Mouse (Mus musculus) urinary bladder, postnatal 25 days (tissue): ENCODE data around the gene Pprc1.

Source experiments
- DNase-seq: peaks from one replicate; pipeline ENCODE4 v3.0.0; 2022; ENCODE audit warnings: low spot score

The Pprc1 gene

DNA sequence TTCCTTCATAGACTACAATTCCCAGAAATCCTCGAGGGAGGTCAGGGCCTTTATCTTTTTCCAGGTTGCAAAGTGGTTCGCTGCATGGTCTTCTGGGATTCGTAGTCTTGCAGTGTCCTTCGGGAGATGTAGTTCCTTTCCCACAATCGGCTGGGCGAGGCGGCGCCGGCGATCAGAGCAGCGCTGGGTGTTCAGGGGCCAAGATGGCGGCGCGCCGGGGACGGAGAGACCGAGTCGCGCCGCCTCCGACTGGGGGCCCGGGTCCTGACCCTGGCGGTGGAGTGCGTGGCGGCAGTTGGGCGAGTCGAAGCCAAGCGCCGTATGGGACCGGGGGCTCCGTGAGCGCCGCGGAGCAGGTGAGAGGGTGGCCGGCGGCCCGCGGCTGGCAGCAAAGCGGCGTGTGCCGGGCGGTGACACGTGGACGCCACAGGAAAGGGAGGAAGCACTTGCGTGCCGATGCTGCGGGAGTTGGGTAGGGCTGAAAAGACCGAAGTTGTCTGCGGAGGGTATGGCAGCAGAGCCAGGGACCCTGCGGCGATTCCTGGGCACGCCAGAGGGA, 11.8 kb downstream of the Pprc1 start:
- DNase-seq, result peak; percentile 84

DNA sequence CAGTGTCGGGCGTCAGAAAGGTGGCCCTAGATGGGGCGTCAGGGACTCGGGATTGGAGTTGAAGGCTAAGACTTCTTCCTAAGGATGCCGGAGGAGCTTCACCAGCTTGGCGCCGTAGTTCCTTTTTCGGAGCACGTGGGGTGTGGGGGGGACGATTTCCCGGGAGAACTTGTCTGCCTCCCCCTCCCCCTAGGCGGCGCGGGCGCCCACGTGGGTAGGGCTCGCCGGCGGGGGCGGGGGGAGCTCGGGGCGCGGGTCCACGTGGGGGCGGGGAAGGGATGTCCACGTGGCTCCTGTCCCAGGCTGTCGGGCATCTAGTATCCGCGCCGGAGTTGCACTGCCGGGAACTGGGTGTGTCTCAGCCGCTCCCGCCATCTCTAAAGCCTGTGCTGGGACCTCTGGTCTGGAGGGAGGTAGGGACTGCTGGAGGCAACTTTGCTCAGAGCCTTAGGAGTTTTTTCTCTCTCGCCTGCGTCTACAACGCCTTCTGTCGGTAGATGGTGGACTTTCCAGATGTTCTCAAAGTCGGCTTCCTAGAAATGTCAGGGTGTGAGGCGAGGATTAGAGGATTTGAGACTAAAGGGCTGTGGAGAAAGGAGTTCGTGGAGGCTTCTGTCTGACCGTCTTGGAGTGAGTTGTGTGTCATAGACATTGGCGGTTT, 12.4 kb downstream of the Pprc1 start:
- peak; percentile 88 for DNase-seq

DNA sequence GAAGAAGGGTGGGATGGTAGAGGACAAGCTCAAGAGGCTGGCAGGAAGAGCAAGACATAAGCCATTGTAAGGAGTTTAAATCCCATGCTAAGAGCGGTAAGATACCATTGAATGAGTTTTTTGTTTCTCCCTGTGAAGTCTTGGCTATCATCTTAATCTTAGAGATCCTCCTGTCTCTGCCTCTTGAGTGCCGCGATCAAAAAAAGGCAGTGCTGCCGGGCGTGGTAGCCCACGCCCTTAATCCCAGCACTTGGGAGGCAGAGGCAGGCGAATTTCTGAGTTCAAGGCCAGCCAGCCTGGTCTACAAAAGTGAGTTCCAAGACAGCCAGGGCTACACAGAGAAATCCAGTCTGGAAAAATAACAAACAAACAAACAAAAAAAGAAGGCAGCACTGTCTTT, 13.8 kb downstream of the Pprc1 start:
- no peak for DNase-seq

DNA sequence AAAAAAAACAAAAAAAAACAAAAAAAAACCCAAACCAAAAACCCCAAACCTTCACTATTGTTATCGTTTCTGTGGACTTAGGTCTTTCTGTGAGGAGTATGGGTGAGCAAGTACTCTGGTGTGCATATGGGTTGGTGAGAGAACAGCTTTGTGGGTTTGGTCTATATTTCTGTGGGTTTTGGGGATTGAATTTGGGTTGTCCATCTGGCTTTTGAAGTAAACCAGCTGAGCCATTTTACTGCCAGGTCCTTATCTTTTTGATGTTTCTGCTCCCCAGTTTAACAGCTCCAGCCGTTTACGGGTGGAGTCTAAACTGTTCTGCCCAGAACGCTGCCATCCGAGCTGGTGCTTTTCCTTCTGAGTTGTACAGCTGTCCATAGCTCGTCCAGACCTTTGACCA, 16.2 kb downstream of the Pprc1 start:
- DNase-seq, result no peak

DNA sequence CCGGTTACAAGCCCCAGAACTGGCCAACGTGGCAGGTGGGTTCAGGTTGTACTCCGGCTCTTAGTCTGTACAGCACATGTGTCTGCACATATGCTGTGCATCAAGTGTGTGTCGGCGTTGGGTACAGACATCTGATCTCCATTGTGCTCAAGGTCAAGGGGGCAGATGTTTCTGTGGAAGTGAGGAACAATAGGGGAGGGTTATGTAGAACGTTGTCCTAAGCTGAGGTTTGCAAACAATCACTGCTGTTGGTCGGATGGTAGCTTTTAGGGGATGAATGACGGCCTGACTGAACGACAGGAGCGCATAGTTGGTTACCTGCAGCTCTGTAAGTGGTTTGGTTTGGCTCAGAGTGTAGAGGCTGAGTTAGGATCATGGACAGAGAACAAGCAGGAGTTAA, 23.4 kb downstream of the Pprc1 start:
- no peak for DNase-seq

DNA sequence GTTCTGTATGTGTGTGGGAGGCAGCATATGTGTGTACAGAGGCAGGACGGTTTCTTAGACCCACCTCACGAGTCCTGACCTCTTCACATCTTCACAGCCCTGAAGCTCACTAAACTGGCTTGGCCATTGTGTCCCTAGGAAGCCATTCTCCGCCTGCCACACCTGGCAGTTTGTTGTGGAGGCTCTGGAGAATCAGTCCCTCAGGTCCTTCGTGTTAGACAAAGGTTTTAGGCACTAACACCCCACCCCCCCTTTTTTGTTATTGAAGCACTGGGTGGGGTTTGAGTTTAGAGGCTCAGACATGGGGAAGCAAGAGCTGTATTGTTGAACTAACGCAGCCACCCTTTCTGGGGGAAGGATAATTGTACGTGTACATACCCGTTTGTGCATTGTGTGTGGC, 28.6 kb downstream of the Pprc1 start:
- DNase-seq, result no peak

DNA sequence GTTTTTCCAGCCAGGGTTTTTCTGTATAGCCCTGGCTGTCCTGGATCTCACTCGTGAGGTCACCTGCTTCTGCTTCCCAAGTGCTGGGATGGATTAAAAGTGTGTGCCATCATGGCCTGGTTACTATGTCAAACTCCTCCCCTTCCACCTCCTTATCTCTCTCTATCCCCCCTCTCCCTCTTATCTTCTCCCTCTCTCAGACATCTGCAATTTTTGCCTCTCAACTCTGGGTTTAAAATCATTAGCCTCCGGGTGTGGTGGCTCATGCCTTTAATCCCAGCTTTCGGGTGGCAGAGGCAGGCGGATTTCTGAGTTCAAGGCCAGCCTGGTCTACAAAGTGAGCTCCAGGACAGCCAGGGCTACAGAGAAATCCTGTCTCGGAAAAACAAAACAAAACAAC, 29.6 kb downstream of the Pprc1 start:
- DNase-seq, result no peak

DNA sequence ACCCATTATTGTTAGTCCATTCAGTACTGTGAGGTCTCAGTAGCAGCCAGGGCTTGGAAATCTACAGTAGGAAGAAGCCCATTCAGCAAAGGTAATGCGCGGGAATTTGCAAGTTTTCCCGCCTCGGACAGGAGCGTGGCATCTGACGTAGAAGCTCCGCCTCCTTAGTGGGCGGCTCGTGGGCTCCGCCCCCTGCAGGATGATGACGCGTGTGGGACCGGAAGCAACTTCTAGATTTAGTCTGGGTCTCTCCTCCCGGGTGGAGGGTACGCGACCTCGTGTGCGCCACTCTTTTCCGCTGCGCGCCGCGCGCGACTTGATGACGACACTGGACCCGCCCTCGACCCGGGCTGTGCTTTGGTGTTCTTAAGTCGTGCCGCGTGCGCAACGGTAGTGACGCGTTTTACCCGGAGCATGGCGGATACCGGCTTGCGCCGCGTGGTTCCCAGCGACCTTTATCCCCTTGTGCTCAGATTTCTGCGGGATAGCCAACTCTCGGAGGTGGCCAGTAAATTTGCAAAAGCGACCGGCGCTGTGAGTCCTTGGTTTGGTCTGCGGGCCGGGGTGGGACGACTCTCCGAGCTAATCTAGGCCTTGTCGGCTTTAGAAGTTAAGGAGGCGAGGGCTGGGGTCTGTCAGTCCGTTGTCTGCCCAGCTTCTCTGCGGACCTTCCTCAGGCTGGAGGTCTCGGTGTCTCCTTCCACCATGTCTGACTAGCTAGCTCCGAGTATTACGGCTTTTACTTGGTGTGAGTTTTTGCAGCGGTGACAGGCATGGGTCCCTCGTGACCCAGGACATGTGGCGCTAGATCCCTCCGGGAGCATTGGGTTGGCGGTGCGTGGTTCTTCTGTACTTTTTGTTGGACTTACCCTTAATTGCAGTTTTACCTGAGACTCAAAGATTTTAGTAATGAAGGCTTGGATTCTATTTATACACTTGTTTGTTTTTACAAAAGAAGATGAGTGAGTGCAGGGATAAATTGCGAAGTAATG, 31.2 kb downstream of the Pprc1 start, which contains the start of gene Nolc1:
Nolc1 (plus strand) TSS at position 248 of the 992 bp plus-strand sequence.
- DNase-seq, result peak; percentile 99

DNA sequence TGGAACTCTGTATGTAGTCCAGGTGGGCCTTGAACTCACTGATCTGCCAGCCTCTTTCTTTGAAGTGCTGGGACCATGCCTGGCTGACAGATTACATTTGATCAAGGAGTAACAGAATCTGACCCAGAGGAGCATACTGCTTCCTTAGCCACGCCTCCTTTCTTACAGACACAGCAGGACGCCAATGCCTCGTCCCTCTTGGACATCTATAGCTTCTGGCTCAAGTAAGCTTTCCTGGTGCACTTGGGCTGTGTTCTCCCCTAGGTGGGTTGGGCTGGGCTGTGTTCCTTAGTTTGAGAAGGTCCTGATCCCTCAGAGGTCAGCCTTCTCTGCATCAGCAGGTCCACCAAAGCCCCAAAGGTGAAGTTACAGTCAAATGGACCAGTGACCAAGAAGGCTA, 33.8 kb downstream of the Pprc1 start:
- DNase-seq, result no peak

DNA sequence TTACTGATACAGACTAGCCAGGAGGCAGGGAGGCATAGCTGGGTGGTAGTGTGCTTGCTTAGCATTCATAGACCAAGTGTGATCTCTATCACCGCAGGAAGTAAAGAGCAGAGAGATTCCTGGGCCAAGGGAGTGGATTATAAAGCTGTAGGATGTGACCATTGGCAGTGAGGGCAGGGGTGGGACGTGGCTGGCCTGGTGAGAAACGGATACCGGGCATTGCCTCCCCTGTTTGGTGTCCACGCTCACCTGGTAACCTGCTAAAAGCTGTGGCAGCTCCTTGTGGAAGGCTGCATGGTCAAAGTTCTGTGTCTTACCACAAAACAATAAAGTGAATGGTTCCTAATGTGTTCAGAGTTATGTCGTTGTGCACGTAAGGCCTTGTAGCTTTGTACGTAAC, 40.5 kb downstream of the Pprc1 start:
- no peak for DNase-seq

DNA sequence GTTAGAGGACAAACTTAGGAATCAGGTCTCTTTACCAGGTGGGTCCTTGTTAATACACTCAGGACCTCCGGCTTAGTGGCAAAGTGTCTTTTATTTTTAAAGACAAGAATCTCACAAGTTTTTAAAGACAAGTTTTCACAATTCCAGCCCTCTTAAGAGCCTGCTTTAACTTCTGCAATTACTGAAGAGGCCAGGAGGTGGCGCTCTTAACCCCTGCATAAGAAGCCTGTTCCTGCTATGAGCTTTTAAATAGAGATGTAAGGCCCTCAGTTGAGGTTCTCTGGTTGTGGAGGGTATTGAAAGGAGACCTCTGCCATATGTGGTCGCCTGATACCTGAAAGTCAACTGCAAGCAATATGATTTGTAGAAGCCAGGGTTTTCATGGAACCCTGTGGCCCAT, 41.7 kb downstream of the Pprc1 start:
- peak; percentile 29 for DNase-seq

DNA sequence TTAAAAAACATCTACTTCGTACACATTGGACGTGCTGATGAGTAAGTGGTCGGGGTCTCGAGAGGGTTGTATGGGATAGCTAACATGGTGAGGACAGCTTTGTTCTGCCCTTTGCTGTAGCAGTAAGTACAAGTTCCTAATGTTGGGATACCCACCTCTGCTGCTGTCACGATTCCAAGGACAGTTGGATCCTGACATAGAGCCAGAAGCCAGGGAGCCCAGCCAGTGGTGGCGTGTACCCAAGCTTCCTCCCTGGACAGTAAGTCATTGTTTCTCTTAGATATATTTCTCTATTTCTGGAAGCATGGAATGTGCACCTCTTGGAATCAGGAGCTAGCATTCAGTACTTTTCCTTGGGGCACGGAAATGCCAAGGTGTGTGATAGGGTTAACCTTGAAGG, 43.2 kb downstream of the Pprc1 start:
- no peak for DNase-seq

DNA sequence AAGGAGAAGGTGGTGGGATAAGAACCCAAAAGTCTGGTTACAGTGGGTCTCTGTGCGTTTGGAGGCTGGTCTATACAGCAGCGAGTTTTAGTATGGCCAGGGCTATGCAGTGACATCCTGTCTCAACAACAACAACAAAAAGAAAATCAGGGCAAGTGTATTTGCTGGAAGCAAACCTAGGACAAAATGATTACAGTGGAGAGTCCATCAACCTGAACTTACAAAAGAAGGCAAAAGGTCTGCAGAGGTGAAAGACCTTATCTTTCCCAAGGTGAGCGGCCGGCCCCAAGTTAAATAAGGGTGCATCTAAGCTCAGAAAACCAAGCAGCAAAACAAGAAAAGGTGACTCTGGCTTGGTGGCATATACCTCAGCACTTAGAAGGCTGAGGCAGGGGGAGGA, 47.0 kb downstream of the Pprc1 start:
- no peak for DNase-seq

DNA sequence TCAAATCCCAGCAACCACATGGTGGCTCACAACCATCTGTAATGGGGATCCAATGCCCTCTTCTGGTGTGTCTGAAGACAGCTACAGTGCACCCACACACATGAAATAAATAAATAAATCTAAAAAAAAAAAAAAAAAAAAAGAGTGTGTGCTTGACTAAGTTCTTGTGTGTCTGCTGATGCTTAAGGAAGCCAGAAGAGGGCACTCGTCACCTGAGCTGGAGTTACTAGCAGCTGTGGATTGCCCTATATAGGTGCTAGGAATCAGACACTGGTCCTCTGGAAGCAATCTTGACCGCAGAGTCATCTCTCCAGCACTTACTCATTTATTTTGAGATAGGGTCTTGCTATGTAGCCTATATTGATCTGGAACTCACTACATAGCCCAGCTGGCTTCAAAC, 49.5 kb downstream of the Pprc1 start:
- no peak for DNase-seq

DNA sequence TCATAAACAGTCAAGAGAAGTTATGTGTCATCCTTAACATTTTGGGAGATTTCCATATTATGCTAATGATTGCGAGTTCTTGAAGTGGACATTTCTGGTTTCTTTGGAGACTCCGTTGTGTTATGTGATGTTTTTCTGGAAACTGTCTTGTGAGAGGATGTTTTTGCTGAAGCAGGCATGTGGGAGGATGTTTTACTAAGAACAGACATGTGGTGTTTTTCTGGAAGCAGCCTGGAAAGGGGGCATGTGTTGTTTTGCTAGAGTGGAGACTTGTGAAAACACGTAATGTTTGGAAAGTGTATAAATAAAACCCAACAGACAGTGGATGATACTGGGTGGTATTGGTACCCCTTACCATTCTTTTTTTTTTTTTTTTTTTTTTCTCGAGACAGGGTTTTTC, 50.6 kb downstream of the Pprc1 start:
- DNase-seq, result no peak

DNA sequence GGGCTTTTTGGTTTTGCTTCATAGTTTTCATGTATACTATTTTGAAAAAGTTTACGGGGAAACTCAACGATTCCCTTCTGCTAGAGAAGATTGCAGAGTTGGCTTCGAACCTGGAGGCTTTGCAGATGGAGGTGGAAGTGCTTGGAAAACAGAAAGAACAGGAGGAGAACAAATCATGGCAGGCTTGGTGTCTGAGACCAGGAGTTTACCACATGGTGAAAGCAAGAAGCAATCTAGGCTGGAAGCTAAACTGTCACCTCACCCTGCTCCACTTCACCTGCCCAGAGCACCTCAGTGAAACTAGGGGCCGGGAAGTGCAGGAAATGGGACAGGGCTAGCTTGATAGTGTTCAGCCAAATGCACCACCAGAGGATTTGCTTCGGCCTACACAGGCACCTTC, 51.7 kb downstream of the Pprc1 start:
- DNase-seq, result no peak

DNA sequence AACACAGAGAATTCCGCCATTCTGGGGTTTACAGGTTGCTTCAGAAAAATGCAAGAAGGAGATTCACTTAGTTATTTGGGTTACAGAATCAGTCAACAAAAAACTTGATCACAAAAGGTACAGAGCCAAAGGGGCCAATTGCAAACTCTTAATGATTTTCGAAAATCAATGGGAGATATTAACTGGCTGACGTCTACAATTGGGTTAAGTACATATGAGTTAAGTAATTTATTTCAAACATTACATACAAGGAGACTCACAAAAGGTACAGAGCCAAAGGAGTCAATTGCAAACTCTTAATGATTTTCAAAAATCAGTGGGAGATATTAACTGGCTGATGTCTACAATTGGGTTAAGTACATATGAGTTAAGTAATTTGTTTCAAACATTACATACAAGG, 54.9 kb downstream of the Pprc1 start:
- no peak for DNase-seq

DNA sequence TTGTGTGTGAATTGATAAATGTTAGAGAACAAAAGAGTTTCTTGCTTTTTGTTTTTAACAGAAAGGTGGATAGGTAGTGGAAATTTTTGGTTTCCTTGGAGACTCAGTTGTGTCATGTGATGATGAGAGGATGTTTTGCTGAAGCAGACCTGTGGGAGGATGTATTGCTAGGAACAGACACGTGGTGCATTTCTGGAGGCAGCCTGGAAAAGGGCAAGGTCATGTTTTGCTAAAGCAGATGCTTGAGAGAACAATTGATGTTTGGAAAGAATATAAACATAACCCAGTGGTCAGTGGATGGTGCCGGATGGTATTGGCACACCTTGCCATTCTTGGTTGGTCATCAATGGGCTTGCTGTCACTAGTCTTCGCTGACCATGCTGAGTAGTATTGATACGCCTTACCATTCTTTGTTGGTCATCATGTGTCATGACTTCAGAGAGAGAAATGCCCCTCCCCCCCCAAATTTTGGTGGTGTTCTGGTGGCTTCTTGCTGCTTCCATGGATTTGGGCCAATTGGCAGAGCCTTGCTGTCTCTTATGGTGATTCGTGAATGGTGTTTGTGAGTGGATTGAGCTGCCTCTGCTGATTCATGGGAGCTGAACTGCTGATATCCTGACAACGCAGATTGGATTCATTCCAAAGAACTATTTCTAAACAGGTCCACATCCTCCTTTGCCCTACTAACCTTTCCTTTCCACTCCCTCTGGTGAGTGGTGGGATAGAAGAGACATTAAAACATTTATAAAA, 58.9 kb downstream of the Pprc1 start:
- no peak for DNase-seq

DNA sequence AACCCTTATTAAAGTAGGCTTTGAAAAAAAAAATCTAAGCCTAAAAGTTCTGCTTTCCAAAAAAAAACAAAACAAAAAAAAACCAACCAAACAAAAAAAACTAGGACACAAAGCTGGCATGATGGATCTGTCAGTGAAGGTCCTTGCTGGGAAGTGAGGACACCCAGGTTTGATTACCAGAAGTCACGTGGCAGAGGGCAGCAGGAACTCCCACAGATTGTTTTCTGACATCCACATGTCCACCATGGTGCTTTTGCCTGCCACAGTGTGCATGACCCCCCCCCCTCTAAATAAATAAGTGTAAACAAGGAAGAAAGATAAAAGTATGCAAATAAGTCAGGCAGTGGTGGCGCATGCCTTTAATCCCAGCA, 59.5 kb downstream of the Pprc1 start:
- DNase-seq, result no peak

DNA sequence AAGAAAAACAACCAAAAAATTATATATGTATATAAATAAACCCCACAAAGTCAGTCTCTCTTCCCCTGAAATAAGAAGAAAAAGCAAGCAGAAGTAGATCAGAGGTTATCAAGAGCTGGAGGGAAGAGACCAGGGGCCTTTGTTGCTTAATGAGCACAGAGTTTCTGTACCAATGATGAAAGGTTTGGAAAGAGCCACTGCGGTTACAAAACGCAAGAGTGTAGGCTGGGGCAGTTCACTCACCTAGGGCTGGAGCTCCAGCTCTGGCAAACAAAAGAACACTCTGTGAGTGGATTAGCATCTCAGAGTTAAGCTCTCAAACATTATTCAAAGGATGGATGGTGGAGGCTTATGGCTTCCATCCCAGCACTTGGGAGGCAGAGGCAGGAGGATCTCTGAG, 65.5 kb downstream of the Pprc1 start:
- no peak for DNase-seq

DNA sequence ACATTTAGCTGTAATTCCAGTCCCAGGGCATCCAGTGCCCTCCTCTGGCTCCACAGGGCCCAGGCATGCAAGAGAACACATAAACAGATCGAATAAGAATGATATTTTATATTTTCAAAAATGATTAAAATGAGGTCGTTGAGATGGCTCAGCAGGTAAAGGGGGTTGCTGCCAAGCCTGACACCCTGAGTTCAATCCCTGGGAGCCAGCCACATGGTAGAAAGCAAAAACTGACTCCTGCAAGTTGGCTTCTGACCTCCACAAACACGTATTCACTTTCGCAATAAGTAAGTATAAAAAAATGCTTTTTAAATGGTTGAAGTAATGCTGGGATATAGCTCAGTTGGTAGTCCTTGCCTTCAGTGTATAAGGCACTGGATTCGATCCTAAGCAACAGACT, 66.1 kb downstream of the Pprc1 start:
- DNase-seq, result no peak

DNA sequence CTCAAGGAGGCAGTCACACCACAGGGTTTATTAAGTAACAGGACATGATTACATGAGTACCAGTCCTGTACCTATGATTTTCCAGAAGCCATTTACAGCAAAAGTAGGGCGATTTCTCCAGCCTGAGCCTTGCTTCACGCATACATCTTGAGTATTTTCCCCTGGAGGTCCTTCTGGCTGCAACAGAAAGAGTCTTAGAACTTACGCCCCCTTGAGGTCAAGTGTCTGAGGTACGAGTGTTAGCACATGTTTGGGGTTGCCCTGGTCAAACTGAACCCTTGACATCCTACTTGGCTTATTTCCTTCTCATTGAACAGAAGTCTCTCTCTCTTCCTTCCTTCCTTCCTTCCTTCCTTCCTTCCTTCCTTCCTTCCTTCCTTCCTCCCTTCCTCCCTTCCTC, 69.9 kb downstream of the Pprc1 start:
- no peak for DNase-seq

DNA sequence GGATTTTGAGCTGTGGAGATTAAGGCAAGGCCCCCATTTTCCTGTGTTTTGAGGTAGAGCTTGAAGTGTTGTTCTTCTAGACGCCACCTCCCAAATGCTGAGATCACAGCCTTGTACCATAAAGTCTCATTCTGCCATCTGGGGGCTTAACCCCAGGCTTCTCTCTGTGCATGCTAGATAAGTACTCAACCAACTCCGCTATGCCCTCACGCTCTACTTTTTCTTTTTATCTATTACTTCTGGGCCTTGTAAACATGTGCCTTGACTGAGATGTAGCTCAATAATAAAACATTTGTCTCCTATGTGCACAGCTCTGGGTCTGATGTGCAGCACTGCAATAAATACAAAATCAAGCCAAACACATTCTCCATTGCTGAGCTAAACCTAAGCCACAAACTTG, 74.8 kb downstream of the Pprc1 start:
- DNase-seq, result no peak
